Mouse (Mus musculus) hindbrain, embryonic 14.5 days (tissue): Measurements from ENCODE around the gene Gramd1c. TPM values are rescaled to one million over a fixed set of nuclear protein-coding genes. Genes with fewer than 3 reads are reported as not detected.

ENCODE experiments used
- ATAC-seq: fragments of 200-750 bp; cut with Nextera tagmentation; 2 replicates; pipeline ENCODE4 v1.8.0; 2017; ENCODE audit warnings: moderate number of reproducible peaks, mild to moderate bottlenecking, moderate TSS enrichment, moderate library complexity; ENCODE audit not compliant: low FRiP score
- DNase-seq: peaks from one replicate; pipeline ENCODE4 v3.0.0-alpha.2; 2015; ENCODE audit warnings: low spot score
- H3K27ac ChIP-seq: fragments of 300-500 bp; sonication (generic); 2 replicates; pipeline ENCODE4 v1.5.1; 2014; ENCODE audit warnings: mild to moderate bottlenecking, moderate library complexity
- H3K27me3 ChIP-seq: fragments of 300-500 bp; sonication (generic); 2 replicates; pipeline ENCODE4 v1.6.1; 2014; ENCODE audit warnings: mild to moderate bottlenecking, low read length, mixed read lengths; ENCODE audit not compliant: control insufficient read depth, insufficient read depth
- H3K36me3 ChIP-seq: fragments of 300-500 bp; sonication (generic); replicated peaks from 2 replicates; pipeline ENCODE4 v1.6.1; 2014; ENCODE audit not compliant: control insufficient read depth, insufficient read depth
- H3K4me1 ChIP-seq: fragments of 300-500 bp; sonication (generic); replicated peaks from 2 replicates; pipeline ENCODE4 v1.6.1; 2014; ENCODE audit warnings: antibody characterized with exemption, low read length, mixed read lengths; ENCODE audit not compliant: control insufficient read depth, insufficient read depth
- H3K4me2 ChIP-seq: fragments of 300-500 bp; sonication (generic); replicated peaks from 2 replicates; pipeline ENCODE4 v1.6.1; 2014; ENCODE audit warnings: mild to moderate bottlenecking, moderate library complexity
- H3K4me3 ChIP-seq: fragments of 300-500 bp; sonication (generic); replicated peaks from 2 replicates; pipeline ENCODE4 v1.5.1; 2014; ENCODE audit warnings: mild to moderate bottlenecking, low read length
- H3K9ac ChIP-seq: fragments of 300-500 bp; sonication (generic); 2 replicates; pipeline ENCODE4 v1.6.1; 2014
- H3K9me3 ChIP-seq: fragments of 300-500 bp; sonication (generic); 2 replicates; pipeline ENCODE4 v1.6.1; 2016; ENCODE audit warnings: low read length; ENCODE audit not compliant: control insufficient read depth
- WGBS: fragments of 180-500 bp; shearing (Covaris S2); extraction: QIAGEN DNeasy Blood & Tissue Kit; methylation state at CpG from one replicate; pipeline ENCODE4 v1.1.7; 2014; 5-methylcytosine and 5-hydroxymethylcytosine counted together
- polyA plus RNA-seq: library from polyadenylated mRNA; unstranded; fragments of >200 nt; fragmentation: Nextera tagmentation; extraction: Ambion mirVana; gene quantifications from 2 replicates; pipeline ENCODE4 v1.2.1, GENCODE M21; 2014

Gene Gramd1c
- polyA plus RNA-seq, 1 experiment from 2014 or later: 2.5 TPM

DNA sequence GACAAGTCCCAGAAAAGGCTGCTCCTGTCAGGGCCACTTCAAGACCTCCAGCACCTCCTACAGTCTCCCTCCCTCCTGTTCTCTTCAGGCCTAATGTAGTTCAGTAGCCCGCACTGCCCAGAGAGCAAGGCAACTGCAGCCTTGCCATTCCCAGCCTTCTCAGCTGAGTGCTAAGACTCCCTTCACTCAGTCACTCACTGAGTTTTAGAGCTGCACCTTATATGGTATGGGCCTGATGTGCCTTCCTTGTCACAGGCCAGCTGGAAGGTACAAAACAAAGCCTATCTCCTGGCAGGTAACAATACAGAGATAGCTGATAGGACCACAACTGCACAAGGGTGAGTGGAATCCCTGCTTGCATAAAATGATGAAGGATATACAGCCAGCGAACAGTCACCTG, 90.8 kb downstream of the Gramd1c start:
- Histone ChIP-seq H3K4me2 (no peak overlapping the region), H3K4me3 (no peak overlapping the region), H3K27ac (no peak overlapping the region), H3K4me1 (no peaks in the 10 kb centered on the region), H3K36me3 (no peaks in the 10 kb centered on the region), H3K27me3 (peaks cover under 1% of the 10 kb centered on the region; the same call in 1 of the 2 replicates), H3K9me3 (no peaks in the 10 kb centered on the region), H3K9ac (no peak overlapping the region)
- no peak for DNase-seq
- 89% methylated on average over 2 of the region's 2 CpGs for WGBS
- ATAC-seq: no peak

- H3K9me3 ChIP-seq: no peaks in the 10 kb centered on the region
- ATAC-seq (no peak), DNase-seq (no peak)
- no peak overlapping the region for H3K4me2 ChIP-seq
- H3K27me3 ChIP-seq: no peaks in the 10 kb centered on the region
- H3K4me1 ChIP-seq: no peaks in the 10 kb centered on the region
- no peak overlapping the region for H3K9ac ChIP-seq
- H3K27ac ChIP-seq: no peak overlapping the region
- 95% methylated on average over 9 of the region's 9 CpGs for WGBS
- no peaks in the 10 kb centered on the region for H3K36me3 ChIP-seq
- no peak overlapping the region for H3K4me3 ChIP-seq
These were observed 91.4 kb downstream of the Gramd1c start for GRCm38 (mm10) chr16:43971741-43972140.

- H3K4me3 ChIP-seq: no peak overlapping the region
These were observed 92.0 kb downstream of the Gramd1c start for GRCm38 (mm10) chr16:43971189-43971588.

DNA sequence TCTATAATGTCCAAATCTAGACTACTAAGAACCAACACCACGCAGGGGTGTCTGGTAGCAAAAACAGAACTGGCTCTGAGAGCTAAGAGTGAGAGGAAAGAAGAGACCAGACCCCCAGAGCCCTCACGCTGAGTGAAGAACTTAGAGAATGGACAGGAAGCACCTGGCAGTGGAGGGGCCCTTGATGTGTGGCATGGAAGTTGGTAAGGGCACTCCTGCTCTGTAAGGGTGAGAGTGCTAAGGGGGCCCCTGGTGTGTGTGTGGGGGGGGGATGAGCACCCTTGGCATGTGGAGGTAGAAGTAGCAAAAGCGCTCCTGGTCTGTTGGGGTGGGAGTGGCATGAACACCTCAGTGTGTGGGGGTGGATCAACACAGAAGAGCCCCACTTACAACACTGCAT, 92.7 kb downstream of the Gramd1c start:
- Histone ChIP-seq H3K4me1 (no peaks in the 10 kb centered on the region), H3K36me3 (no peaks in the 10 kb centered on the region), H3K4me3 (no peak overlapping the region), H3K27ac (no peak overlapping the region), H3K9me3 (no peaks in the 10 kb centered on the region), H3K27me3 (no peaks in the 10 kb centered on the region), H3K9ac (no peak overlapping the region), H3K4me2 (no peak overlapping the region)
- WGBS: 95% methylated on average over 3 of the region's 3 CpGs
- DNase-seq (no peak), ATAC-seq (no peak)

More at GRCm38 (mm10) chr16:43971189-43971588, 92.0 kb downstream of the Gramd1c start:
- no peaks in the 10 kb centered on the region for H3K9me3 ChIP-seq
- H3K27ac ChIP-seq: no peak overlapping the region
- no peaks in the 10 kb centered on the region for H3K36me3 ChIP-seq
- H3K4me1 ChIP-seq: no peaks in the 10 kb centered on the region
- no peak overlapping the region for H3K4me2 ChIP-seq
- ATAC-seq (no peak), DNase-seq (no peak)
- no peak overlapping the region for H3K9ac ChIP-seq
- no peaks in the 10 kb centered on the region for H3K27me3 ChIP-seq
- WGBS: 95% methylated on average over 11 of the region's 11 CpGs

- peak; percentile 65; the same call in 1 of the 2 replicates for ATAC-seq
- Histone ChIP-seq H3K4me1 (no peaks in the 10 kb centered on the region), H3K4me2 (no peak overlapping the region), H3K36me3 (no peaks in the 10 kb centered on the region), H3K27me3 (no peaks in the 10 kb centered on the region), H3K4me3 (no peak overlapping the region), H3K9ac (no peak overlapping the region), H3K27ac (peak overlapping the region; percentile 58), H3K9me3 (no peaks in the 10 kb centered on the region)
- WGBS: 64% methylated on average over 13 of the region's 13 CpGs
- peak; percentile 32 for DNase-seq
These were observed 97.3 kb downstream of the Gramd1c start for GRCm38 (mm10) chr16:43965781-43966389.

DNA sequence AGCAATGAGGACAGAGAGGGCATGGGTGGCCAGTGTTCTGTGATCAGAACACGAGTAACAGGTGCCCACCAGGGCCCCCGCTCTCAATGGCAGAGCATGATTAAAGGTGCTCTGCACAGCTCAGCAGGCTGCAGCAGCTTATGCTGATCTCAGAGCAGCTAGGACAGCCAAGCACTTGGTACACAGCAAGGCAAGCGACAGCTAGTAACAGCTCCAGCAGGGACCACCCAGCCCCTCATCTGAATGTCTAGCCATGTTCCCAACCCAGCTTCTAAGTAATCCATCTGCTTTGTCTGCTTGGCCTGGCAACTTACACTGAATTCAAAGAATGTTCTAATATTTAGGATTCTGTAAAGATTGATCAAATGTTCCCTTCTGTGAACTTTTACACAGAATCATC, 99.4 kb downstream of the Gramd1c start:
- 85% methylated on average over 3 of the region's 3 CpGs for WGBS
- Histone ChIP-seq H3K9ac (no peak overlapping the region), H3K27ac (no peak overlapping the region), H3K27me3 (no peaks in the 10 kb centered on the region), H3K4me3 (no peak overlapping the region), H3K4me1 (no peaks in the 10 kb centered on the region), H3K36me3 (no peaks in the 10 kb centered on the region; the same call in 1 of the 2 replicates), H3K4me2 (no peak overlapping the region), H3K9me3 (no peaks in the 10 kb centered on the region)
- ATAC-seq: no peak
- no peak for DNase-seq

GRCm38 (mm10) chr16:43963291-43963690, 99.9 kb downstream of the Gramd1c start:
- H3K4me3 ChIP-seq: no peak overlapping the region
- H3K36me3 ChIP-seq: no peaks in the 10 kb centered on the region; the same call in 1 of the 2 replicates
- H3K27ac ChIP-seq: no peak overlapping the region
- H3K4me2 ChIP-seq: no peak overlapping the region
- WGBS: 91% methylated on average over 9 of the region's 9 CpGs
- H3K9me3 ChIP-seq: no peaks in the 10 kb centered on the region
- H3K27me3 ChIP-seq: no peaks in the 10 kb centered on the region
- ATAC-seq (no peak), DNase-seq (no peak)
- H3K4me1 ChIP-seq: no peaks in the 10 kb centered on the region
- H3K9ac ChIP-seq: no peak overlapping the region

DNA sequence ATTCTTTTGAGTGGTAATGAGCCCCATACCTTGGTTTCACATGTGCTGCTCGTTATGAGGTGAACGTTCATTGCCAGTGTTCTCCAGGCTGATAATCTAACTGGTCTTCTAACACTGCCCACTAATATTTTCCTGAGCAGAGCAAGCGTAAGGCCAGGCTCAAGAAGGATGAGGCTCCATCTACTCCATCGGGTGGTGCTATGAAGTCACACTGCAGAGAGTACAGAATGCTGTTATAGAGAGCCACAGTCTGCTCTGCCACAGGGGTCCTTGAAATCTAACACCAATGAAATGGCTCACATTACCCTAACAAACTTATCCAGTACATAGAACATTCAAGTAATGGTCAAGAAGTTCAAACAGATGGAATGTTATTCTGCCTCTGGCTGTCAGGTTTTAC, 105.1 kb downstream of the Gramd1c start:
- DNase-seq: no peak
- H3K27ac ChIP-seq: no peak overlapping the region
- 90% methylated on average over 4 of the region's 4 CpGs for WGBS
- no peak for ATAC-seq
- no peaks in the 10 kb centered on the region for H3K9me3 ChIP-seq
- no peaks in the 10 kb centered on the region; the same call in 1 of the 2 replicates for H3K36me3 ChIP-seq
- no peaks in the 10 kb centered on the region for H3K4me1 ChIP-seq
- H3K27me3 ChIP-seq: no peaks in the 10 kb centered on the region
- no peak overlapping the region for H3K4me2 ChIP-seq
- no peak overlapping the region for H3K9ac ChIP-seq
- no peak overlapping the region for H3K4me3 ChIP-seq

- Histone ChIP-seq H3K27ac (no peak overlapping the region), H3K9me3 (no peaks in the 10 kb centered on the region), H3K4me3 (no peak overlapping the region), H3K36me3 (no peaks in the 10 kb centered on the region; the same call in 1 of the 2 replicates), H3K4me1 (no peaks in the 10 kb centered on the region), H3K4me2 (no peak overlapping the region), H3K9ac (no peak overlapping the region), H3K27me3 (no peaks in the 10 kb centered on the region)
- ATAC-seq (no peak), DNase-seq (no peak)
- 90% methylated on average over 6 of the region's 6 CpGs for WGBS
These were observed 108.2 kb downstream of the Gramd1c start for GRCm38 (mm10) chr16:43954913-43955312.

GRCm38 (mm10) chr16:43951591-43951990, 111.6 kb downstream of the Gramd1c start:
- Histone ChIP-seq H3K9ac (no peak overlapping the region), H3K4me2 (no peak overlapping the region), H3K9me3 (no peaks in the 10 kb centered on the region), H3K4me3 (no peak overlapping the region), H3K4me1 (no peaks in the 10 kb centered on the region), H3K36me3 (no peaks in the 10 kb centered on the region), H3K27ac (no peak overlapping the region), H3K27me3 (no peaks in the 10 kb centered on the region)
- ATAC-seq (no peak), DNase-seq (no peak)
- 88% methylated on average over 4 of the region's 4 CpGs for WGBS
